Mouse (Mus musculus): ENCODE measurements around the gene Htr1d. TPM values are rescaled to one million over a fixed set of nuclear protein-coding genes. Genes with fewer than 3 reads are reported as not detected.

The Htr1d gene
- polyA plus RNA-seq (2012; ENCODE audit: insufficient read depth, insufficient read length, missing spikeins) = not detected in 2 replicates

- Histone ChIP-seq H3K4me3 (ENCODE audit: insufficient read depth, low read length) (peak within 1 kb of the TSS; percentile 10; the same call in 1 of the 2 replicates), H3K27ac (ENCODE audit: insufficient read depth, low read depth, low read length) (no peak within 1 kb of the TSS), H3K4me1 (ENCODE audit: control insufficient read depth, insufficient read depth, low read length) (no peaks in the 10 kb centered on the region)
- TF ChIP-seq CTCF (IDR thresholded peaks at IDR 0.05; ENCODE audit: low read depth, low read length) (no peak), POLR2A (IDR thresholded peaks at IDR 0.05; ENCODE audit: borderline replicate concordance, low read depth, low read length) (no peak)
Measured at GRCm38 (mm10) chr4:136423224-136423623, at the start of gene Htr1d. Htr1d (plus strand) TSS chr4:136423524.

- TF ChIP-seq CTCF (IDR thresholded peaks at IDR 0.05; ENCODE audit: low read depth, low read length) = no peak
- no peak for TF ChIP-seq POLR2A (IDR thresholded peaks at IDR 0.05; ENCODE audit: borderline replicate concordance, low read depth, low read length)
- H3K4me1 ChIP-seq (ENCODE audit: control insufficient read depth, insufficient read depth, low read length) = no peaks in the 10 kb centered on the region
- no peak overlapping the region for H3K27ac ChIP-seq (ENCODE audit: insufficient read depth, low read depth, low read length)
- H3K4me3 ChIP-seq (ENCODE audit: insufficient read depth, low read length) = no peak overlapping the region
Measured at GRCm38 (mm10) chr4:136377001-136377400, 46.3 kb upstream of the Htr1d start.

DNA sequence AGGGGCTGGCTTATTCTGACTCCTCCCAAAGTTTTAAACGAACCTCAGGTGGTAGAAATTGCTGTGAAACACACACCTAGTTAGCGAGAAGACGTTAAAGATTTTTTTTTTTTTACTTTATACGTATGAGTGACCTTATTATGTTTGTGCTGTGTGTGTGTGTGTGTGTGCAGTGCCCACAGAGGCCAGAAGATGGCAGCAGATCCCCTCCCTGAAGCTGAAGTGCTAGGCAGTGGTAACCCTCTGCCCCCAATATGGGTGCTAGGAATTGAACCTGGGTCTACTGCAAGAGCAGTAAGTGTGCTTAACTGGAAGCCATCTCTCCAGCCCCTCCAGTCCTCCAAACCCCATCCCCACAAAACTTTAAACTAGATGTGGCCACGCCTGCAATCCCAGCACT lies 40.3 kb upstream of the Htr1d start:
- Histone ChIP-seq H3K4me1 (ENCODE audit: control insufficient read depth, insufficient read depth, low read length) (no peaks in the 10 kb centered on the region), H3K4me3 (ENCODE audit: insufficient read depth, low read length) (no peak overlapping the region), H3K27ac (ENCODE audit: insufficient read depth, low read depth, low read length) (no peak overlapping the region)
- TF ChIP-seq CTCF (IDR thresholded peaks at IDR 0.05; ENCODE audit: low read depth, low read length) (no peak), POLR2A (IDR thresholded peaks at IDR 0.05; ENCODE audit: borderline replicate concordance, low read depth, low read length) (no peak)

DNA sequence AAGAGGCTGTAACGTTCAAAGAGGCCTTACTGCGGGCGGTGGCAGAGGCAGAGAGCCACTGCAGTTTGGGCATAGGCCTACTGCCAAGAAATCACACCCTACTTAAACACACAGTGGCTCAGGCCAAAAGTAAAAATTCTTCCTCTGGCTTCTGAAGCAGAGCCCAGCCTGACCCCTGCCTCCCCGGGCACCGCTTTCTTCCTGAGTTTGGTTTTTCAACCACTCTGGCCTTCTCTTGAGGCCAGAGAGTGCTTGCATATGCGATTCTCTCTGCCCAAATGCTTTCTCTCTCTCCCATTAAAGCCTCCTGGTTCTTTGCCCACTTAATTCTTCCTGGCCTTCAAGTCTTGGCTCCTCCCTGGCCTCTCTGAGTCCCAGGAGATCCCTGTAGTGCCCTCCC lies 39.5 kb upstream of the Htr1d start:
- TF ChIP-seq POLR2A (IDR thresholded peaks at IDR 0.05; ENCODE audit: borderline replicate concordance, low read depth, low read length) (no peak), CTCF (IDR thresholded peaks at IDR 0.05; ENCODE audit: low read depth, low read length) (no peak)
- H3K4me3 ChIP-seq (ENCODE audit: insufficient read depth, low read length) = no peak overlapping the region
- H3K4me1 ChIP-seq (ENCODE audit: control insufficient read depth, insufficient read depth, low read length) = no peaks in the 10 kb centered on the region
- H3K27ac ChIP-seq (ENCODE audit: insufficient read depth, low read depth, low read length) = no peak overlapping the region

DNA sequence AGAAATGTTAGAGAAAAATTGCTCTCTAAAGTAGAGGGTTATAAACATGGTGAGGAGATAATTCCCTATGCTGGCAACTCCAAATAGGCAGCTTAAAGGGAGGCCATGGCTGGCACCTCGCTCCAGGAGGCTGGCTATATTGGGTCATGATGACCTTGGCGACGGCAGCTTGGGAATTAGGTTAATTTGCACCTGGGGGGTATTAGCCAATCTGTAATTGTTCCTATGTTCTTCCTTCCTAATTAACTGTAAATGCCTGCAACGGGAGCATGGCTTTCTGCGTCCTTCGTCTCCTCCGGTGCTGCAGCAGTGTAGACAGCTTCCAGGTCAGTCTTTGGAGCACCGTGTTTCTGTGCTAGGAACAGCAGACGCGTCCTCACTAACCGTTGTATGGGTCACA lies 36.1 kb upstream of the Htr1d start:
- Histone ChIP-seq H3K4me3 (ENCODE audit: insufficient read depth, low read length) (no peak overlapping the region), H3K27ac (ENCODE audit: insufficient read depth, low read depth, low read length) (no peak overlapping the region), H3K4me1 (ENCODE audit: control insufficient read depth, insufficient read depth, low read length) (no peaks in the 10 kb centered on the region)
- TF ChIP-seq POLR2A (IDR thresholded peaks at IDR 0.05; ENCODE audit: borderline replicate concordance, low read depth, low read length) (no peak), CTCF (IDR thresholded peaks at IDR 0.05; ENCODE audit: low read depth, low read length) (no peak)

GRCm38 (mm10) chr4:136401806-136402205 lies 21.5 kb upstream of the Htr1d start:
- TF ChIP-seq CTCF (IDR thresholded peaks at IDR 0.05; ENCODE audit: low read depth, low read length) = no peak
- no peak for TF ChIP-seq POLR2A (IDR thresholded peaks at IDR 0.05; ENCODE audit: borderline replicate concordance, low read depth, low read length)
- no peak overlapping the region for H3K27ac ChIP-seq (ENCODE audit: insufficient read depth, low read depth, low read length)
- H3K4me1 ChIP-seq (ENCODE audit: control insufficient read depth, insufficient read depth, low read length) = no peaks in the 10 kb centered on the region
- no peak overlapping the region for H3K4me3 ChIP-seq (ENCODE audit: insufficient read depth, low read length)

- Histone ChIP-seq H3K4me1 (ENCODE audit: control insufficient read depth, insufficient read depth, low read length) (no peaks in the 10 kb centered on the region), H3K27ac (ENCODE audit: insufficient read depth, low read depth, low read length) (no peak overlapping the region), H3K4me3 (ENCODE audit: insufficient read depth, low read length) (no peak overlapping the region)
- no peak for TF ChIP-seq CTCF (IDR thresholded peaks at IDR 0.05; ENCODE audit: low read depth, low read length)
Measured at GRCm38 (mm10) chr4:136407831-136408230, 15.5 kb upstream of the Htr1d start.

DNA sequence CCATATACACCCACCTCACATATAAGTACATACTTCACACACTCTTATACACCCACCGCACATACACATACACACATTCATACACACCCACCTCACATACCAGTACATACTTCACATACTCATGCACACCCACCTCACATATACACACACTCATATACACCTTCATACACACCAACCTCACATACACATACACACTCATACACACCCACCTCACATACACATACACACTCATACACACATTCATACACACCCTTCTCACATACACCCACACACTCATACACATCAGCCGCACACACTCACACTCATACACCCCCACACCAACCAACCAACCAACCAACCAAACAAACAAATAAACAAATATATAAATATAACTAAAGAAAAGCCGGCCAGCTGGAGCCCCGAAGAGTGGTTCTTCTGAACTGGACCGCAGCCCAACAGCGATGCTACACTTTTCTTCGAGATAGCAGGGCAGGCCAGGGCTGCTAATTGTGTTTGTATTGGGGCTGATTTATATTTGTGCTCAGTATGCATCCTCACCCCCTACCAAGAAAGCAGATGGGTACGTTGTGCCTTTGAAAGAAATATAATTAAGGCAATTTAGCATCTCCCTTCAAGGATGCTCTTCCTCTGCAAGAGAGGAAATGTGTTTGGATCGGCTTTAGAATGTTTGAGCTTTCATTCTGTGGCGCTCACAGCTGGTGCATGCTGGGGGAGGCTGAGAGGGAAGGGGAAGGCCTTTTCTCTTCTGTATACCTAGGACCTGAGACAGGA lies 11.1 kb upstream of the Htr1d start:
- Histone ChIP-seq H3K27ac (ENCODE audit: insufficient read depth, low read depth, low read length) (no peak overlapping the region), H3K4me3 (ENCODE audit: insufficient read depth, low read length) (no peak overlapping the region), H3K4me1 (ENCODE audit: control insufficient read depth, insufficient read depth, low read length) (no peaks in the 10 kb centered on the region)
- TF ChIP-seq CTCF (IDR thresholded peaks at IDR 0.05; ENCODE audit: low read depth, low read length) (no peak), POLR2A (IDR thresholded peaks at IDR 0.05; ENCODE audit: borderline replicate concordance, low read depth, low read length) (no peak)

GRCm38 (mm10) chr4:136415477-136415876 lies 7.8 kb upstream of the Htr1d start:
- no peak overlapping the region for H3K27ac ChIP-seq (ENCODE audit: insufficient read depth, low read depth, low read length)
- H3K4me3 ChIP-seq (ENCODE audit: insufficient read depth, low read length) = no peak overlapping the region
- TF ChIP-seq POLR2A (IDR thresholded peaks at IDR 0.05; ENCODE audit: borderline replicate concordance, low read depth, low read length) (no peak), CTCF (IDR thresholded peaks at IDR 0.05; ENCODE audit: low read depth, low read length) (no peak)
- no peaks in the 10 kb centered on the region for H3K4me1 ChIP-seq (ENCODE audit: control insufficient read depth, insufficient read depth, low read length)

- H3K27ac ChIP-seq (ENCODE audit: insufficient read depth, low read depth, low read length) = no peak overlapping the region
- no peak overlapping the region for H3K4me3 ChIP-seq (ENCODE audit: insufficient read depth, low read length)
- no peaks in the 10 kb centered on the region for H3K4me1 ChIP-seq (ENCODE audit: control insufficient read depth, insufficient read depth, low read length)
- no peak for TF ChIP-seq POLR2A (IDR thresholded peaks at IDR 0.05; ENCODE audit: borderline replicate concordance, low read depth, low read length)
- no peak for TF ChIP-seq CTCF (IDR thresholded peaks at IDR 0.05; ENCODE audit: low read depth, low read length)
Measured at GRCm38 (mm10) chr4:136418962-136419361, 4.4 kb upstream of the Htr1d start.

Measured in bone marrow macrophage, adult 2 months (primary cell).